Mouse (Mus musculus): ENCODE measurements at regions not wholly inside any gene's neighbourhood (a gene's known extent, or its start where the extent isn't known, plus 50 kb on each side); places are given as distances from the start of the nearest gene placed in this dataset.

- peak; percentile 88 for DNase-seq (ENCODE audit: low read depth, low spot score)
Measured at GRCm38 (mm10) chr1:146106882-146107281, 387.7 kb upstream of the Brinp3 start.
